Mouse (Mus musculus): ENCODE results near the gene Ap5z1. TPM values are rescaled to one million over a fixed set of nuclear protein-coding genes. Genes with fewer than 3 reads are reported as not detected.

Gene Ap5z1
- polyA plus RNA-seq, 1 experiment from 2014 or later = 20.7 TPM

Other genes starting within 250 kb of the Ap5z1 start
- gene Foxk1, start 62.4 kb upstream of the Ap5z1 start, polyA plus RNA-seq (2018) = 8.6 to 10.0 TPM (median 9.3 TPM) in 3 replicates
- gene Papolb, start 66.1 kb downstream of the Ap5z1 start, polyA plus RNA-seq (2018) = not detected in 3 replicates
- gene Radil, start 87.2 kb downstream of the Ap5z1 start, polyA plus RNA-seq (2018) = not detected in 3 replicates
- gene Mmd2, start 144.9 kb downstream of the Ap5z1 start, polyA plus RNA-seq (2018) = not detected in 3 replicates
- gene Wipi2, start 163.8 kb downstream of the Ap5z1 start, polyA plus RNA-seq (2018) = 16.2 to 18.9 TPM (median 17.6 TPM) in 3 replicates
- not detected in 3 replicates for gene Slc29a4, start 228.6 kb downstream of the Ap5z1 start, polyA plus RNA-seq (2018)

Measured in macrophage (primary cell).